Mouse (Mus musculus) ES-E14 (cell line): ENCODE results near the gene Cry2. TPM values are rescaled to one million over a fixed set of nuclear protein-coding genes. Genes with fewer than 3 reads are reported as not detected.

Source experiments
- DNase-seq: peaks from one replicate; pipeline ENCODE4 v3.0.0-alpha.2; 2013; ENCODE audit warnings: low read depth, low spot score
- H3K27ac ChIP-seq: 2 replicates; pipeline ENCODE4 v1.5.1; 2012; ENCODE audit warnings: low read depth, mild to moderate bottlenecking, low read length, moderate library complexity, mixed read lengths; ENCODE audit not compliant: poor library complexity, insufficient read depth, severe bottlenecking
- H3K36me3 ChIP-seq: 2 replicates; pipeline ENCODE4 v1.6.1; 2012; ENCODE audit warnings: mild to moderate bottlenecking, low read length, moderate library complexity, mixed read lengths; ENCODE audit not compliant: control insufficient read depth, poor library complexity, insufficient read depth, severe bottlenecking
- H3K4me1 ChIP-seq, 2 experiments: fragments of 150-350 bp in 1 of 2; sonication (generic) in 1 of 2; 2 replicates each; pipeline ENCODE4 v1.6.1; 2012; ENCODE audit warnings: low read length in 2 of 2, mild to moderate bottlenecking in 1 of 2, mixed read lengths in 1 of 2; ENCODE audit not compliant: control insufficient read depth in 2 of 2, insufficient read depth in 2 of 2, poor library complexity in 1 of 2
- H3K4me3 ChIP-seq, 2 experiments: fragments of 150-350 bp in 1 of 2; sonication (generic) in 1 of 2; 2 replicates each; pipeline ENCODE4 v1.5.1; 2012; ENCODE audit warnings: low read length in 2 of 2, low read depth in 1 of 2, mild to moderate bottlenecking in 1 of 2, mixed read lengths in 1 of 2; ENCODE audit not compliant: insufficient read depth in 1 of 2, poor library complexity in 1 of 2, severe bottlenecking in 1 of 2
- H3K9ac ChIP-seq: 2 replicates; pipeline ENCODE4 v1.6.1; 2012; ENCODE audit warnings: low read depth, mild to moderate bottlenecking, low read length, mixed read lengths; ENCODE audit not compliant: poor library complexity, insufficient read depth, severe bottlenecking
- H3K9me3 ChIP-seq: fragments of 150-350 bp; sonication (generic); 2 replicates; pipeline ENCODE4 v1.6.1; 2012; ENCODE audit warnings: low read depth, mild to moderate bottlenecking, low read length; ENCODE audit not compliant: control insufficient read depth, insufficient read depth
- CHD2 ChIP-seq: IDR thresholded peaks from 2 replicates; pipeline ENCODE4 v1.6.1; 2014; ENCODE audit warnings: mild to moderate bottlenecking, low read depth, low read length, inconsistent platforms
- HCFC1 ChIP-seq: IDR thresholded peaks from 2 replicates; pipeline ENCODE4 v1.6.1; 2012; ENCODE audit warnings: low read length, inconsistent platforms, borderline replicate concordance; ENCODE audit not compliant: insufficient read depth
- MAFK ChIP-seq: IDR thresholded peaks from 2 replicates; pipeline ENCODE4 v1.6.1; 2014; ENCODE audit warnings: mild to moderate bottlenecking, low read depth, low read length, inconsistent platforms; ENCODE audit not compliant: insufficient read depth
- ZC3H11A ChIP-seq: IDR thresholded peaks from 2 replicates; pipeline ENCODE4 v1.6.1; 2012; ENCODE audit warnings: low read depth, mild to moderate bottlenecking, inconsistent platforms, low read length, borderline replicate concordance
- ZNF384 ChIP-seq: IDR thresholded peaks from 2 replicates; pipeline ENCODE4 v1.6.1; 2012; ENCODE audit warnings: low read depth, low read length, inconsistent platforms
- in situ Hi-C, 2 experiments: fragments of 600-800 bp; cut with MboI; formaldehyde crosslinking; loops; one replicate each; pipeline ENCODE4 v1.15.1; 2025; ENCODE audit warnings: low sequenced_read_pairs in 2 of 2, inconsistent platforms in 1 of 2; ENCODE audit not compliant: unreplicated experiment in 2 of 2
- total RNA-seq: library from RNA; depleted of rRNA; stranded (reverse); fragments of 300-350 nt; gene quantifications from 2 replicates; pipeline ENCODE4 v1.2.3, GENCODE M21; 2012

Gene Cry2
- total RNA-seq, 1 experiment = 11.7 TPM

DNA sequence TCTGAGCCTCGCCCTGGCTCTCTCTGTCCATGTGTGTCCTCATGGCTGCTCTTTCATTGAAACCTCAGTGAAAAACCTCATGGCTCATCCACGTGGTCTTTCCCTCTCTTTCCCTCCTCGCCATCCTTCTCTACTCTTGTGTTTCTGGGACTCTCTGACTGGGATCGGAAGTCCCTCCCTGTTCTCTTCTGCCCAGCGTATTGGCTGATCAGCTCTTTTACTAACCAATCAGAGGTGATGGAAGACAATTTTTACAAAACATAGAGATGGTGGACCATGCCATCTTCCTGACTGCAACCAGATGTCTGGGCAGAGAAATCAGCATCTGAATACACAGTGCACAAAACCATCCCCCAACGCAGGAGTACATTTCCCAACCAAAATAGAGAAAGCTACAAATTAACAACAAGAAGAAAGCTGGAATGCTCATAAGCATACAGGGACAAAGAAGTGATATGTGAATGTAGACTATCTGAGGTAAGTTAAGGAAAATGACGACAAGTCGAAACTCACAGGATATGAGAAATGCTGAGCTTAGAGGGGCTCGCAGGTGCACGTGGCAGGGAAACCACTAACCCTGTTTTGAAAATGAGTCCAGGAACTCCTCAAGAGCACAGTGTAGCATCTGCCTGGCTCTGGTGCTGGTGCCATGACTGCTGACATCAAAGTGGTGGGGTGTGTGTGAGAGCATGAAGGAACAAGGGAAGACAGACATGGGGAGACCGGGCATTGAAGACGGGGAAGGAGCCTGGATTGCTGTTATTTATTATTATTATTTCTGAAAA is 38.2 kb upstream of the Cry2 start:
- Histone ChIP-seq H3K4me1 (peaks cover 0 to 2% of the 10 kb centered on the region in 2 experiments; a peak in 1 of 4 replicates), H3K4me3 (no peak overlapping the region), H3K27ac (no peak overlapping the region), H3K9ac (no peak overlapping the region), H3K9me3 (no peaks in the 10 kb centered on the region), H3K36me3 (no peaks in the 10 kb centered on the region)
- DNase-seq = no peak
- in situ Hi-C loops = no loop called here
- TF ChIP-seq MAFK (no peak), ZNF384 (no peak), ZC3H11A (no peak), CHD2 (no peak)

DNA sequence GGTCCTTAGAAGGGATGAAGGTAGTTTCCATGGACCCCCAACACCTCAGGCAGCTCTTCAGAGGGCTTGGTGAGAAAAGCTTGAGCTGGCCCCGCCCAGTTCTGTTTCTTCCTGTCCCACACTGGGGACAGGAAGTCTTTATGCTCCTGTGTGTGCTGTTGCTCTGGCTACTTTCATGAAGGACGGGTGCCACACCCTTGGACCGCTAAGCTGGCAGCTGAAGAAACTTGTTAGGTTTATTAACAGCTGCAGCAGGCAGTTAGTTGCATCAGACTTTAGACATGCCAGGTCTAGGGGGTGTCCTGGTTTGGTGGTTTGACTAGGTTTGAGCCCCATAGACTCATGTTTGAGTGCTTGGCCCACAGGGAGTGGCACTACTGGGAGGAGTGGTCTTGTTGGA is 30.8 kb upstream of the Cry2 start:
- Histone ChIP-seq H3K4me3 (no peak overlapping the region), H3K36me3 (no peaks in the 10 kb centered on the region), H3K27ac (no peak overlapping the region), H3K9me3 (no peaks in the 10 kb centered on the region), H3K9ac (no peak overlapping the region), H3K4me1 (peaks cover 0 to 10% of the 10 kb centered on the region in 2 experiments; a peak in 2 of 4 replicates)
- DNase-seq = no peak
- in situ Hi-C loops = no loop called here
- TF ChIP-seq MAFK (no peak), CHD2 (no peak), ZNF384 (no peak)

DNA sequence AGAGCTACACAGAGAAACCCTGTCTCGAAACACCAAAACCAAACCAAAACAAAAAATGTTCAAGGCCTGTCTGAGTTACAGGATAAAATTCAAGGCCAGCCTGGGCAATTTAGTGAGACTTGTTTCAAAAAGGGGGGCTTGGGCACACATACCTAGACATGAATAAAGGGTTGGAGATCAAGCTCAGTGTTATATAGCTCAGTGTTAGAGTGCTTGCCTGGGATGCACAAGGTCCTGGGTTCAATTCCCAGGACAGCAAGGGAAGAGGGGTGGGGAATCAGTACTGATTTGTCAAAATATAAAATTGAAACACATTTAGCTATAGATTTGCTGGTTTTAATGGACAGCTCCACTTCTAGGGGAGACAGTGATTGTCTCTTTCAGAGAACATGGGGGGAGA is 27.4 kb upstream of the Cry2 start:
- TF ChIP-seq MAFK = no peak
- TF ChIP-seq HCFC1 = no peak
- no peak for TF ChIP-seq ZC3H11A
- TF ChIP-seq ZNF384 = no peak
- no peak for TF ChIP-seq CHD2
- Histone ChIP-seq H3K9me3 (no peaks in the 10 kb centered on the region), H3K9ac (no peak overlapping the region), H3K4me3 (no peak overlapping the region), H3K4me1 (peaks cover 2 to 14% of the 10 kb centered on the region in 2 experiments; a peak in 2 of 4 replicates), H3K36me3 (no peaks in the 10 kb centered on the region), H3K27ac (no peak overlapping the region)
- in situ Hi-C loops = no loop called here
- DNase-seq = no peak

DNA sequence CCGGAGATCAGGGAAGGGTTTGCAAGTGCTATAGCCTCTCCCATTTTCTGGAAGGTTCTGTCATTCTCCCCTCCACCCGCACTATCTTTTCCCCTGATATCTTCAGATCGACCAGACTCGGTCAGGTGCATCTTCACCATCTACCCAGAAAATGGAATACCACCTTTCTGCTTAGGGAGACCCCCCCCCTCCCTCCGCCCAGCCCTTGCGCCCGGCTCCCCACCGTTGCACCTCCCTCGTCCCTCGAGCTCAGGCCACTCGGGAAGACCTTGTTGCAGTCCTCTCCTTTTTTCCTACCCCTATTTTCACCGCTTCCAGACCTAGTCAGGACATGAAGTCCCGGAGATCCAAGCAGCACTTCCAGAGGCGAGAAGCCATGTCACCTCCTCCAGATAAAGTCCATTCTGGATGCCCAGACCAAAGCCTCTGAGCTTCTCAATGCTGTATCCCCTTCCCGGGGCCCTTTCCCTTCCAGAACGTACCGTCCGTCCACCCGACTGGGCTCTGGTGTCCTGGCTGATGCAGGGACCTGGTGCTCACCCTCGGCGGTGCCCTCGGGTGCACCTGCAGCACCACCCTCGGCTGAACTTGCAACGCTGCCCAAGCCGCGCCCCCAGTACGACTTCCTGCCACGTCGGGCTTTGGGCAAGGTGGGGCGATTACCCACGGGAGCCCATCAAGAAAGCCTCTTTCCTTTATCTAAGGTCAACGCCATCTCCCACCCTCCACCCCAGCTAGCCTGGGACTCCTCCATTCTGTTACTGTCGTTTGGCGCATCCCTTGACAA is 26.3 kb upstream of the Cry2 start, which contains the start of gene Slc35c1:
Gene Slc35c1 (minus strand): TSS at position 618 of the 787 bp plus-strand sequence.
- H3K36me3 ChIP-seq = no peaks in the 10 kb centered on the region
- H3K9ac ChIP-seq = peak within 1 kb of the TSS; percentile 71
- peaks cover 2 to 14% of the 10 kb centered on the region in 2 experiments; a peak in 2 of 4 replicates for H3K4me1 ChIP-seq
- DNase-seq = no peak
- no peak for TF ChIP-seq HCFC1
- TF ChIP-seq ZC3H11A = no peak
- no peak for TF ChIP-seq ZNF384
- TF ChIP-seq MAFK = no peak
- no peak for TF ChIP-seq CHD2
- peak within 1 kb of the TSS; percentile 77 to 91 for H3K4me3 ChIP-seq
- in situ Hi-C loops = no loop called here
- no peak within 1 kb of the TSS for H3K27ac ChIP-seq
- H3K9me3 ChIP-seq = no peaks in the 10 kb centered on the region
